Mouse (Mus musculus): ENCODE measurements at regions not wholly inside any gene's neighbourhood (a gene's known extent, or its start where the extent isn't known, plus 50 kb on each side); places are given as distances from the start of the nearest gene placed in this dataset.

- Histone ChIP-seq H3K9me3 (replicated peaks) (peaks cover 10% of the 10 kb centered on the region; the same call in 1 of the 2 replicates), H3K27me3 (replicated peaks) (no peaks in the 10 kb centered on the region), H3K4me3 (no peak overlapping the region), H3K4me2 (no peak overlapping the region; the same call in 1 of the 2 replicates), H3K36me3 (no peaks in the 10 kb centered on the region), H3K27ac (ENCODE audit: poor library complexity, severe bottlenecking) (peak overlapping the region; percentile 53), H3K9ac (no peak overlapping the region; the same call in 1 of the 2 replicates), H3K4me1 (replicated peaks) (peaks cover 20% of the 10 kb centered on the region)
- 62% methylated on average over 4 of the region's 4 CpGs for WGBS
- ATAC-seq (ENCODE audit: insufficient number of reproducible peaks, low FRiP score), result peak; percentile 87
Measured at GRCm38 (mm10) chr11:31769804-31770654, 98.3 kb upstream of the Bod1 start.

DNA sequence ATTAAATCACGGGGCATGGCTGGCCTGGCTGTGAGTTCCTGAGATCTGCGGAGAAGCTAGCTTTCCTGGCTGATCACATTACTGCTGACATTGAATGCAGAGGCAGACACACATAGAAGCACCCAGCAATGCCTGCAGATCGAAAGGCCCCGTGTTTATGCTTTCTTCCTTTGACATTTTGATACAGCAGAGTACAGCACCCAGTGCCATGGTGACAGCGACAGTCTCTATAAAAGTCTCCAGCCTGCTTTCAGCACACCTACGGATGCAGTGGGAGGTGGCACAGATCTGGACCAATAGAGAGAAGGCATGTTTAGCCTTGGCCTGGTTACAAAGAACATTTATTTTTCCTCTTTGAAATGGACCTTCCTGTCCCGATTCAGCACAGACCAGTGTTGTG is 99.2 kb upstream of the Bod1 start:
- Histone ChIP-seq H3K36me3 (no peaks in the 10 kb centered on the region), H3K4me3 (no peak overlapping the region), H3K27ac (ENCODE audit: poor library complexity, severe bottlenecking) (peak overlapping the region; percentile 53), H3K9ac (no peak overlapping the region), H3K27me3 (replicated peaks) (no peaks in the 10 kb centered on the region), H3K4me2 (no peak overlapping the region), H3K9me3 (replicated peaks) (peaks cover 10% of the 10 kb centered on the region; the same call in 1 of the 2 replicates), H3K4me1 (replicated peaks) (peaks cover 20% of the 10 kb centered on the region)
- ATAC-seq (ENCODE audit: insufficient number of reproducible peaks, low FRiP score), result no peak
- 63% methylated on average over 7 of the region's 7 CpGs for WGBS

GRCm38 (mm10) chr11:31771491-31772439 is 100.1 kb upstream of the Bod1 start:
- Histone ChIP-seq H3K27ac (ENCODE audit: poor library complexity, severe bottlenecking) (peak overlapping the region; percentile 53; the same call in 1 of the 2 replicates), H3K4me2 (no peak overlapping the region), H3K36me3 (no peaks in the 10 kb centered on the region), H3K4me1 (replicated peaks) (peaks cover 20% of the 10 kb centered on the region), H3K27me3 (replicated peaks) (no peaks in the 10 kb centered on the region), H3K9me3 (replicated peaks) (peaks cover 10% of the 10 kb centered on the region; the same call in 1 of the 2 replicates), H3K4me3 (no peak overlapping the region), H3K9ac (no peak overlapping the region)
- ATAC-seq (ENCODE audit: insufficient number of reproducible peaks, low FRiP score), result no peak
- WGBS, result 91% methylated on average over 6 of the region's 6 CpGs

DNA sequence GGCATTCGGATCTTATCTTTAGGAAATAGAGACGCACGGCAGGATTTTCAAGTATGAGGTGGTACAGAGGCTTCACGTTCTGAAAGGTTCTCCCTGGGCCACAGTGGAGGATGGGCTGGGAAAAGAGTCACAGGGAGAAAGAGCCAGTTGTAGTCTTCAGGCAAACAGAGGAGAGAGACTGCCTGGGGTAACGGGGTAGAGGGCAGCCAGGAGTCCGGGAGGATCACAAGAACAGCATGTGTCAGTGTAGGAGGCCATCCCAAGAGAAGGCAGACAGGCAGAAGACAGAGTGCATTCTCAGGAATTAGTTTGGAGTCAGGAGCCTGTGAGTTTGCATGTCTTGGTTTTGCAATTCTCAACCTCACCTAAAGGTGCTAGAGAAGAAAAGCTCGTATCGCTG is 94.5 kb upstream of the Cpeb4 start:
- WGBS, result 44% methylated on average over 8 of the region's 8 CpGs
- Histone ChIP-seq H3K4me3 (no peak overlapping the region), H3K9ac (no peak overlapping the region), H3K4me1 (replicated peaks) (peaks cover 15% of the 10 kb centered on the region), H3K9me3 (replicated peaks) (peaks cover 10% of the 10 kb centered on the region; the same call in 1 of the 2 replicates), H3K27ac (ENCODE audit: poor library complexity, severe bottlenecking) (no peak overlapping the region), H3K27me3 (replicated peaks) (no peaks in the 10 kb centered on the region), H3K4me2 (no peak overlapping the region), H3K36me3 (no peaks in the 10 kb centered on the region)
- no peak for ATAC-seq (ENCODE audit: insufficient number of reproducible peaks, low FRiP score)

- ATAC-seq (ENCODE audit: insufficient number of reproducible peaks, low FRiP score), result no peak
- Histone ChIP-seq H3K36me3 (no peaks in the 10 kb centered on the region), H3K9me3 (replicated peaks) (0 out of 2 replicates have a peak, but pooled peaks cover 9% of the 10 kb centered on the region), H3K27me3 (replicated peaks) (no peaks in the 10 kb centered on the region), H3K4me1 (replicated peaks) (peaks cover 15% of the 10 kb centered on the region), H3K4me3 (no peak overlapping the region), H3K9ac (no peak overlapping the region), H3K4me2 (no peak overlapping the region), H3K27ac (ENCODE audit: poor library complexity, severe bottlenecking) (no peak overlapping the region)
- 70% methylated on average over 4 of the region's 4 CpGs for WGBS
Measured at GRCm38 (mm10) chr11:31778766-31779165, 93.2 kb upstream of the Cpeb4 start.

GRCm38 (mm10) chr11:31779267-31779666 is 92.7 kb upstream of the Cpeb4 start:
- H3K4me3 ChIP-seq, result no peak overlapping the region
- no peak for ATAC-seq (ENCODE audit: insufficient number of reproducible peaks, low FRiP score)
- 69% methylated on average over 2 of the region's 2 CpGs for WGBS
- H3K9me3 ChIP-seq (replicated peaks), result 0 out of 2 replicates have a peak, but pooled peaks cover 9% of the 10 kb centered on the region
- H3K27ac ChIP-seq (ENCODE audit: poor library complexity, severe bottlenecking), result no peak overlapping the region
- no peaks in the 10 kb centered on the region for H3K27me3 ChIP-seq (replicated peaks)
- H3K4me1 ChIP-seq (replicated peaks), result peaks cover 15% of the 10 kb centered on the region
- H3K36me3 ChIP-seq, result no peaks in the 10 kb centered on the region
- H3K9ac ChIP-seq, result no peak overlapping the region
- no peak overlapping the region for H3K4me2 ChIP-seq

DNA sequence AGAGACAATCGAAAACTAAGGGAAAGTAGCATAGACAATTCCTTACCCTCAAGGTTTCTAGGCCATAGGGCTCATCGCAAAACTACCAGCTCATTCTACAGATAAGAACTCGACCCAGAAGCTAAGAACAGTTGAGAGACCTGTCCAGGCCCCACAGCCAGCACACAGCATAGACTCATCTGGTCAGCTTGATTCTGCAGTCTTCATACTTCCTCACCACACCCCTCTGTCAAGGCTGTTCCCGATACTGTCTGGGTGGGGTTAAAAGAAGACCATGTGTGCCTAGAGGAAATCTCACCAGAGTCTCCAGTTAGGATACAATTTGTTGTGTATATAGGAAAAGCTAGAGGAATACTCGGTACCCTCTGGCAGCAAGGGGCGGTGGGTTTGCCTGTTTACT is 91.0 kb upstream of the Cpeb4 start:
- peak; percentile 72 for ATAC-seq (ENCODE audit: insufficient number of reproducible peaks, low FRiP score)
- no peaks in the 10 kb centered on the region for H3K27me3 ChIP-seq (replicated peaks)
- H3K27ac ChIP-seq (ENCODE audit: poor library complexity, severe bottlenecking), result no peak overlapping the region
- 80% methylated on average over 6 of the region's 6 CpGs for WGBS
- peaks cover 15% of the 10 kb centered on the region for H3K4me1 ChIP-seq (replicated peaks)
- 0 out of 2 replicates have a peak, but pooled peaks cover 6% of the 10 kb centered on the region for H3K9me3 ChIP-seq (replicated peaks)
- no peaks in the 10 kb centered on the region for H3K36me3 ChIP-seq
- H3K9ac ChIP-seq, result no peak overlapping the region
- H3K4me3 ChIP-seq, result no peak overlapping the region
- H3K4me2 ChIP-seq, result no peak overlapping the region

DNA sequence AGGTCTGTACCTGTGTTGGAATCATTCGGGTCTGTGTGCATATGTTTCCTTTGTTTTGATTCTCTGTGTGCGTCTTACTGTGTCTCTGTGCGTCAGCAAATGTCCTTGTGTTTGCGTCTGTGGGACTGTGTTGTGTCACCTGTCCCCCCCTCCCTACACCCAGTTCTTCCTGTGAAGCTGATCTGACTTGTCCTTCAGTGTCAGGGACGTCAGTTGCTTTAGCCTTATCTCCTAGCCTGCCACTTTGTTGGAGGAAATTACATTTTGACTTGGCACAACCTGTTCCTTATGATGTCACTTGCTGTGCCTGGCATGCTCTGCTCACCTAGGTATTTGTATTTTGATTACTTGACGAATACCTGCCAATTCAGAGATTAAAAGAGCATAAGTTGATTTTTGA is 90.4 kb upstream of the Cpeb4 start:
- H3K4me1 ChIP-seq (replicated peaks), result peaks cover 15% of the 10 kb centered on the region
- H3K4me3 ChIP-seq, result no peak overlapping the region
- no peaks in the 10 kb centered on the region for H3K27me3 ChIP-seq (replicated peaks)
- H3K36me3 ChIP-seq, result no peaks in the 10 kb centered on the region
- 67% methylated on average over 6 of the region's 6 CpGs for WGBS
- no peak overlapping the region for H3K9ac ChIP-seq
- no peak overlapping the region for H3K4me2 ChIP-seq
- no peak for ATAC-seq (ENCODE audit: insufficient number of reproducible peaks, low FRiP score)
- 0 out of 2 replicates have a peak, but pooled peaks cover 6% of the 10 kb centered on the region for H3K9me3 ChIP-seq (replicated peaks)
- no peak overlapping the region for H3K27ac ChIP-seq (ENCODE audit: poor library complexity, severe bottlenecking)

- no peaks in the 10 kb centered on the region for H3K36me3 ChIP-seq
- no peak overlapping the region for H3K27ac ChIP-seq (ENCODE audit: poor library complexity, severe bottlenecking)
- H3K4me3 ChIP-seq, result no peak overlapping the region
- no peaks in the 10 kb centered on the region for H3K27me3 ChIP-seq (replicated peaks)
- no peak for ATAC-seq (ENCODE audit: insufficient number of reproducible peaks, low FRiP score)
- H3K9ac ChIP-seq, result no peak overlapping the region
- WGBS, result 81% methylated on average over 4 of the region's 4 CpGs
- peaks cover 5% of the 10 kb centered on the region for H3K4me1 ChIP-seq (replicated peaks)
- 0 out of 2 replicates have a peak, but pooled peaks cover 6% of the 10 kb centered on the region for H3K9me3 ChIP-seq (replicated peaks)
- H3K4me2 ChIP-seq, result no peak overlapping the region
Measured at GRCm38 (mm10) chr11:31783506-31784063, 88.4 kb upstream of the Cpeb4 start.

- Histone ChIP-seq H3K27ac (ENCODE audit: poor library complexity, severe bottlenecking) (no peak overlapping the region), H3K4me2 (no peak overlapping the region), H3K9me3 (replicated peaks) (0 out of 2 replicates have a peak, but pooled peaks cover 6% of the 10 kb centered on the region), H3K4me3 (no peak overlapping the region), H3K9ac (no peak overlapping the region), H3K27me3 (replicated peaks) (no peaks in the 10 kb centered on the region), H3K4me1 (replicated peaks) (peaks cover 5% of the 10 kb centered on the region), H3K36me3 (no peaks in the 10 kb centered on the region)
- 86% methylated on average over 6 of the region's 6 CpGs for WGBS
- ATAC-seq (ENCODE audit: insufficient number of reproducible peaks, low FRiP score), result no peak
Measured at GRCm38 (mm10) chr11:31784332-31784901, 87.6 kb upstream of the Cpeb4 start.
